Mouse (Mus musculus) myocyte (in vitro differentiated cells): ENCODE data around the gene Grb7.

Experiments
- E2F4 ChIP-seq: IDR thresholded peaks from one replicate; pipeline ENCODE4 v1.6.1; 2011; ENCODE audit warnings: mild to moderate bottlenecking, control low read depth, moderate library complexity; ENCODE audit not compliant: insufficient read depth
- MAX ChIP-seq: IDR thresholded peaks from one replicate; pipeline ENCODE4 v1.6.1; 2011; ENCODE audit warnings: low read depth, mild to moderate bottlenecking, control low read depth
- MYOD1 ChIP-seq, 3 experiments: IDR thresholded peaks; one replicate each; pipeline ENCODE4 v1.6.1; 2011; ENCODE audit warnings: control low read depth in 2 of 3, low read depth in 2 of 3, mild to moderate bottlenecking in 2 of 3, moderate library complexity in 1 of 3; ENCODE audit not compliant: insufficient read length in 2 of 3, control insufficient read depth in 1 of 3
- MYOG ChIP-seq, 3 experiments: IDR thresholded peaks; one replicate each; pipeline ENCODE4 v1.6.1; 2011; ENCODE audit warnings: control low read depth in 2 of 3, low read depth in 2 of 3, mild to moderate bottlenecking in 2 of 3; ENCODE audit not compliant: insufficient read length in 2 of 3, control insufficient read depth in 1 of 3, insufficient read depth in 1 of 3
- POLR2A ChIP-seq: IDR thresholded peaks from one replicate; pipeline ENCODE4 v1.6.1; 2011; ENCODE audit warnings: low read depth, mild to moderate bottlenecking, control low read depth, moderate library complexity; ENCODE audit not compliant: insufficient read length
- POLR2AphosphoS2 ChIP-seq: IDR thresholded peaks from one replicate; pipeline ENCODE4 v1.6.1; 2011; ENCODE audit warnings: low read depth, control low read depth; ENCODE audit not compliant: insufficient read length
- TCF12 ChIP-seq: IDR thresholded peaks from one replicate; pipeline ENCODE4 v1.6.1; 2011; ENCODE audit warnings: mild to moderate bottlenecking, control low read depth; ENCODE audit not compliant: poor library complexity, insufficient read depth, severe bottlenecking
- TCF3 ChIP-seq: IDR thresholded peaks from one replicate; pipeline ENCODE4 v1.6.1; 2011; ENCODE audit warnings: low read depth, control low read depth; ENCODE audit not compliant: insufficient read length
- USF1 ChIP-seq: IDR thresholded peaks from one replicate; pipeline ENCODE4 v1.6.1; 2011; ENCODE audit warnings: low read depth, mild to moderate bottlenecking, control low read depth, moderate library complexity

GRCm38 (mm10) chr11:98475630-98476433 lies 29.6 kb downstream of the Grb7 start:
- TF ChIP-seq POLR2A (no peak), TCF12 (no peak), MYOD1 (IDR thresholded peaks at IDR 0.05; ENCODE audit: control insufficient read depth in 1 of 3, insufficient read length in 2 of 3, low read depth in 2 of 3) (no peak), E2F4 (no peak), POLR2AphosphoS2 (no peak), USF1 (no peak), MAX (no peak), MYOG (IDR thresholded peaks at IDR 0.05; ENCODE audit: control insufficient read depth in 1 of 3, insufficient read depth in 1 of 3, insufficient read length in 2 of 3, low read depth in 2 of 3) (no peak), TCF3 (no peak)
